Mouse (Mus musculus): Measurements from ENCODE around the gene F2rl1. TPM values are rescaled to one million over a fixed set of nuclear protein-coding genes. Genes with fewer than 3 reads are reported as not detected.
A peak's percentile ranks its signal among the peaks of the same experiment; 100 is the strongest.

Gene F2rl1
- polyA plus RNA-seq, 1 experiment from 2014 or later, result 0.29 TPM

- no peak overlapping the region for H3K4me3 ChIP-seq
- no peaks in the 10 kb centered on the region for H3K9me3 ChIP-seq
- H3K27me3 ChIP-seq, result no peaks in the 10 kb centered on the region
- no peak overlapping the region for H3K27ac ChIP-seq (replicated peaks)
- no peaks in the 10 kb centered on the region for H3K4me1 ChIP-seq
- H3K9ac ChIP-seq (replicated peaks), result no peak overlapping the region
- no peak for ATAC-seq (replicated peaks)
- H3K36me3 ChIP-seq, result no peaks in the 10 kb centered on the region
- H3K4me2 ChIP-seq (replicated peaks), result no peak overlapping the region
- whole genome bisulfite sequencing, result 78% methylated on average over 11 of the region's 11 CpGs
These were observed 33.7 kb downstream of the F2rl1 start for GRCm38 (mm10) chr13:95491327-95491726.

DNA sequence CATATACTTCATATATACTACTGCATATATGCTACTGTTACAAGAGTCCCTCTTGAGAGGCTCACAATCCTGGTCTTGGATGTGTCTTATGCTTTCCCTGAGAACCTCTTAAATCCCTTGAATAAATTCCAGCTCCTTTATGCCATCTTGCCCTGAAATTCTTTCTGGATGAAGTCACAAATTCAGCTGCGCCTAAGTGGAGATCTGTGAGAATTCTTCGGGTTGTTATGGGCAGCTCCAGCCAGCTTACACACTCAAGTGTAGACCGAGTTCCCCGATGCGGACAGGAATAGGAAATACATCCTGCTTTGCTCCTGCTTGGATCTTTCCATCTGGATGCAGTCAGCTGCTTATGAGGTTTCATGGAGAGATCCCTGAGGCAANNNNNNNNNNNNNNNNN is 40.4 kb downstream of the F2rl1 start:
- Histone ChIP-seq H3K36me3 (no peaks in the 10 kb centered on the region), H3K9me3 (no peaks in the 10 kb centered on the region), H3K27me3 (no peaks in the 10 kb centered on the region), H3K27ac (replicated peaks) (no peak overlapping the region), H3K9ac (replicated peaks) (no peak overlapping the region), H3K4me3 (no peak overlapping the region), H3K4me2 (replicated peaks) (no peak overlapping the region), H3K4me1 (no peaks in the 10 kb centered on the region)
- WGBS, result 25% methylated on average over 5 of the region's 5 CpGs
- no peak for ATAC-seq (replicated peaks)

DNA sequence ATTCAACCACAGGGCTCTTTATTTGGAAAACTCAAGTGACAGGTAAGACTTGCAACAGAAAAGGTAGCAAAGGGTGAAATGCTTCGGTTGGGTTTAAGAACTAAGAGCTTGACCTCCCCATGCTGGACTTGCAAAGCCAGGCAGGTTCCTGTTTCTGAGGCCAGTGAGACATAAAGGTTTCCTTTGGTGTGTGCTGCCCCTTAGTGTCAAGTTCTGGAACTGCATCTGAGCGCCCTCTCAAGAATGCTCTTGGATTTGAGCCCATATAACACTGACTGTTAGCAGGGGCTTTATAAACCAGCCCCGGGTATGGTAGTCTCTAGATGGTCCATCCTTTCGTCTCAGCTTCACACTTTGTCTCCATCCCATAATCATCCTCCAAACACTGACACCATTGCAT is 43.6 kb downstream of the F2rl1 start:
- peak; percentile 55; the same call in 1 of the 2 replicates for ATAC-seq (replicated peaks)
- no peak overlapping the region for H3K9ac ChIP-seq (replicated peaks)
- no peaks in the 10 kb centered on the region for H3K36me3 ChIP-seq
- WGBS, result 14% methylated on average over 4 of the region's 4 CpGs
- no peak overlapping the region for H3K27ac ChIP-seq (replicated peaks)
- H3K27me3 ChIP-seq, result no peaks in the 10 kb centered on the region
- H3K4me3 ChIP-seq, result no peak overlapping the region
- no peaks in the 10 kb centered on the region for H3K4me1 ChIP-seq
- H3K9me3 ChIP-seq, result no peaks in the 10 kb centered on the region
- H3K4me2 ChIP-seq (replicated peaks), result no peak overlapping the region

DNA sequence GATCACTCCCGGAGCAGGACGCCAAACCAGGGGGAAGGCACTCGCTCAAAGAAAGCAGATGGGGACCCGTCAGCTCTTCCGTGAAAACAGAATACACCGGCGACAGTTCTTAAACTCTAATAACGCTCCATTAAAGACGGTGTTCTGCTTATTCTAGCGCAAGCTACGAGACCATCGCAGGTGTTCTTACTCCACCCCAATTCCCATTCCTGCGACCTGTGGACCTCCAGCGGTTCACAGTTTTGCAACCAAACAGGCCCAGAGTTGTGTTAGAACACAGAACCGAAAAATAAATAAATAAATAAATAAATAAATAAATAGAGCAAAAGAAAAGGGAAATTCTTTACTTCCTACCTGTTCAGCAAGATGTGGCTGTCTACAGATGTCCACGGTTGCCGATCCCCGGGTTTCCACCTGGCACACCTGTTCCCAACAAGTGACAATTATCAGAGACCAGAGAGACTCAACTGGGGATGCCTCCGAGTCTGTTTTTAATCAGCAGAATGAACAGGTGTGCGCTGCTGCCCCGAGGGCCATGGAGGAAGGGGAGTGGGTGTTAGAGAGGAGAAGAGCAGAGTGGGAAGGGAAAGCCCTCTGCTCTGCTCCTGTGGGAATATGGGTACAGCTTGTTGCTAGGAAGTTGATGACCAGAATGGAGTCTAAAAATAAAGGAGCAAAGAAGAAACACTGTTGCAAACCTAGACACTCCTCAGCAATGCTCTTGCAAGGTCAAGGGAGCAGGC is 46.2 kb downstream of the F2rl1 start, which contains the start of gene S100z:
S100z (minus strand) TSS at position 51 of the 743 bp plus-strand sequence.
- Histone ChIP-seq H3K27ac (replicated peaks) (no peak within 1 kb of the TSS), H3K4me3 (no peak within 1 kb of the TSS), H3K4me1 (no peaks in the 10 kb centered on the region), H3K9me3 (no peaks in the 10 kb centered on the region), H3K9ac (replicated peaks) (no peak within 1 kb of the TSS), H3K27me3 (no peaks in the 10 kb centered on the region), H3K36me3 (no peaks in the 10 kb centered on the region), H3K4me2 (replicated peaks) (no peak within 1 kb of the TSS)
- no peak for ATAC-seq (replicated peaks)
- WGBS, result 90% methylated on average over 21 of the region's 21 CpGs

DNA sequence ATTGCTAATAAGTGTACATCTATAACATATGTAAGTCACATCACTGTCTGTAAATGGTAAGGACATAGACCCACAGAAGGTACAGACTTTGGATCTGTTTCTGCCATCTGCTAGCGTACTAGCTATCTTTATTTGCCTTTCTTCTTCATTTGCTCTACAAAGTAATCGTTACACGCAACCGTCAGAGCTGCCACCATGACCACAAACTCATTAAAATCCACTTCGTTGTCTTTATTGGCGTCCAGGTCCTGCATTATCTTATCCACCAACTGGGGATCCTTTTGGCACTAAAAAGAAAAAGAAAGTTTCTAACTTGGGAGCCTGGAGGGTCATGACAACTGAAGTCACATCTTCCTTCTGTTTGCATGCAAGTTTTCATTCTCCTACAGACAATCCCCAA is 47.9 kb downstream of the F2rl1 start:
- no peaks in the 10 kb centered on the region for H3K9me3 ChIP-seq
- no peak overlapping the region for H3K9ac ChIP-seq (replicated peaks)

DNA sequence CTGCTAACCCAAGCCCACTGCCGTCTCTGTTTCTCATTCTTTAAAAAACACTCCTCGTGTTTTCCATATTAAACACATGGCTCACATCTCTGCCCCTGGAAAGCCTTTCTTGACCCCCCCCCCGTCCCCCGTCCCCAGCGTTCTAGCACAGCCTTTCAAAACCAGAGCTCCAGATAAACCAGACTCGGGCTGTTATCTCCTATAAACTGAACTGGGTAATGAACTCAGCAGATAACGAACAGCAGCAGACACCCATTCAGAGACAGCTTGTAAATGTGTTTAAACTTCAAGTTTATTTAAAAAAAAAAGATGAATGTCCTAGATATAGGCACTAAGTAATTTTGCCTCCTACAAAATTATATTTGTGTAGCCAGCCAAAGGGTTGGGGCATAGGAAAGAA is 49.9 kb downstream of the F2rl1 start:
- Histone ChIP-seq H3K36me3 (no peaks in the 10 kb centered on the region), H3K9me3 (no peaks in the 10 kb centered on the region), H3K27ac (replicated peaks) (no peak overlapping the region), H3K9ac (replicated peaks) (no peak overlapping the region), H3K4me1 (no peaks in the 10 kb centered on the region), H3K27me3 (no peaks in the 10 kb centered on the region), H3K4me2 (replicated peaks) (no peak overlapping the region), H3K4me3 (no peak overlapping the region)
- no peak for ATAC-seq (replicated peaks)
- WGBS, result 68% methylated on average over 7 of the region's 7 CpGs

More for the DNA sequence above, 47.9 kb downstream of the F2rl1 start:
- WGBS, result 65% methylated on average over 6 of the region's 6 CpGs
- Histone ChIP-seq H3K27me3 (no peaks in the 10 kb centered on the region), H3K4me1 (no peaks in the 10 kb centered on the region), H3K4me2 (replicated peaks) (no peak overlapping the region), H3K4me3 (no peak overlapping the region), H3K36me3 (no peaks in the 10 kb centered on the region), H3K27ac (replicated peaks) (no peak overlapping the region)
- no peak for ATAC-seq (replicated peaks)

DNA sequence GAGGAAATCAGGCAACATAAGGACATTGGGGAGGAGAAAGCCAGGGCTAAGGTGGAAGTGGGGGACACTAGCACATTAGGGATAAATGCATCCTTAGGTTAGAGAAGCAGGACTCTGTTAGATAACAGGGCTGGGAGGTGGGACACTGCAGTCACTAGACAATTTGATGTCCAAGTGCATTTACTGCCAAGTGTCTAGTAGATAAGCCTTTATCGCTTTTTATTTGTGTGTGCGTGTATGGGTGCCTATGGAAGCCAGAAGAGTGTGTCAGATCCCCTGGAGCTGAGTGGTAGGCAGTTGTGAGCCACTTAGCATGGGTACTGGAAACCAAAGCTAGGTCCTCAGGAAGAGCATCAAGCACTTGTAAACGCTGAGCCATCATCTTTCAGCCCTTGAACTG is 50.7 kb downstream of the F2rl1 start:
- Histone ChIP-seq H3K9me3 (no peaks in the 10 kb centered on the region), H3K4me1 (no peaks in the 10 kb centered on the region), H3K4me2 (replicated peaks) (no peak overlapping the region), H3K27me3 (no peaks in the 10 kb centered on the region), H3K4me3 (no peak overlapping the region), H3K9ac (replicated peaks) (no peak overlapping the region), H3K27ac (replicated peaks) (no peak overlapping the region), H3K36me3 (no peaks in the 10 kb centered on the region)
- 89% methylated on average over 3 of the region's 3 CpGs for WGBS
- ATAC-seq (replicated peaks), result no peak

DNA sequence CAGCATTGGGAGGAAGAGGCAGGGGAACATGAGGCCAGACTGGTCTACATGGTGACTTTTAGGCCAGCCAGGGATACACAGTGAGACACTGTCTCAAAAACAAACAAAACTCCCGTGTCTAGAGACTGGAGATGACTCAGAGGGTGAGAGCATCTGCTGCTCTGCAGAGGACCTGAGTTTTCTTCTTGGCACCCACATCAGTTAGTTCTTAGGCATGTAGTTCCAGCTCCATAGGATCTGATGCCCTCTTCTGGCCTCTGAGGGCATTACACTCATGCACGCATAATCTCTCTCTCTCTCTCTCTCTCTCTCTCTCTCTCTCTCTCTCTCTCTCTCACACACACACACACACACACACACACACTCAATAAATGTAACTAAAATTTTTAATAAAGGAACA is 54.1 kb downstream of the F2rl1 start:
- no peaks in the 10 kb centered on the region for H3K36me3 ChIP-seq
- H3K27ac ChIP-seq (replicated peaks), result no peak overlapping the region
- H3K27me3 ChIP-seq, result no peaks in the 10 kb centered on the region
- no peak for ATAC-seq (replicated peaks)
- H3K9ac ChIP-seq (replicated peaks), result no peak overlapping the region
- H3K4me2 ChIP-seq (replicated peaks), result no peak overlapping the region
- no peaks in the 10 kb centered on the region for H3K9me3 ChIP-seq
- H3K4me1 ChIP-seq, result no peaks in the 10 kb centered on the region
- H3K4me3 ChIP-seq, result no peak overlapping the region
- whole genome bisulfite sequencing, result 76% methylated on average over 2 of the region's 2 CpGs

Other genes starting within 250 kb of the F2rl1 start
- 40.4 and 42.7 TPM in 2 replicates for gene Zbed3, start 201.6 kb downstream of the F2rl1 start, polyA plus RNA-seq (2015; fragmentation: Nextera tagmentation; extraction: Ambion mirVana)
- gene Aggf1, start 149.9 kb downstream of the F2rl1 start, polyA plus RNA-seq (2015; fragmentation: Nextera tagmentation; extraction: Ambion mirVana), result 45.3 and 46.9 TPM in 2 replicates
- gene Crhbp, start 80.3 kb downstream of the F2rl1 start, polyA plus RNA-seq (2015; fragmentation: Nextera tagmentation; extraction: Ambion mirVana), result 0.40 and 1.3 TPM in 2 replicates
- gene S100z, start 46.5 kb downstream of the F2rl1 start, polyA plus RNA-seq (2015; fragmentation: Nextera tagmentation; extraction: Ambion mirVana), result not detected in 2 replicates
- 78.9 and 82.8 TPM in 2 replicates for gene F2r, start 93.3 kb upstream of the F2rl1 start, polyA plus RNA-seq (2015; fragmentation: Nextera tagmentation; extraction: Ambion mirVana)
- gene F2rl2, start 171.6 kb upstream of the F2rl1 start, polyA plus RNA-seq (2015; fragmentation: Nextera tagmentation; extraction: Ambion mirVana), result 0.26 and 0.32 TPM in 2 replicates

Measured in forebrain, embryonic 15.5 days (tissue).